25 mouse cellular contexts compared by ENCODE assay signal in genomic region chr7:80460199-80460598, GRCm38 (mm10). TPM values are rescaled to one million over a fixed set of nuclear protein-coding genes. Genes with fewer than 3 reads are reported as not detected.
A peak's percentile ranks its signal among the peaks of the same experiment; 100 is the strongest.
DNase-seq lines count a peak whose midpoint lies in the region; ATAC-seq and TF ChIP-seq lines count a peak whose summit lies in the region.
"Had no signal": no experiment of that assay in that cellular context is flagged by ENCODE, and none has a peak within 500 bp of the region (broad histone marks: within the 10 kb centered on the region; RNA-seq: fewer than 3 reads in every experiment).

No protein-coding gene starts in this region.

- no peaks in the 10 kb centered on the region for H3K79me2 ChIP-seq in liver, adult 2 months (ENCODE audit: control insufficient read depth, insufficient read depth, low read length)

- DNase-seq in heart, adult 11 months: peak; percentile 90
- DNase-seq in heart, postnatal 0 days (ENCODE audit: low spot score): no peak
- no peak for DNase-seq in heart, embryonic 10.5 days (ENCODE audit: low spot score)
- DNase-seq in kidney, adult 8-10 months: peak; percentile 18 to 39
- DNase-seq in kidney, adult 11 months: no peak
- peak; percentile 97 for DNase-seq in liver, adult 2 months (ENCODE audit: extremely low read depth, low read depth, low spot score)
- DNase-seq: adrenal gland, adult 8-10 months; adrenal gland, postnatal 25 days; cerebellum, adult 11-12 months; cerebellum, adult 8-10 months; cerebellum, postnatal 36 days; embryo, embryonic 11 days; gastrocnemius, postnatal 25 days had no signal

- no peak for TF ChIP-seq CTCF in heart, postnatal 0 days (IDR thresholded peaks at IDR 0.05; ENCODE audit: low read depth)
- no peak for TF ChIP-seq CTCF in liver, adult 2 months (IDR thresholded peaks at IDR 0.05; ENCODE audit: low read depth, low read length)

- TF ChIP-seq POLR2A in liver, adult 2 months (IDR thresholded peaks at IDR 0.05; ENCODE audit: extremely low read depth, insufficient read depth, low read length): 0 out of 2 replicates have a peak, but pooled peaks have one; percentile 36

- no peak overlapping the region for H3K4me3 ChIP-seq in heart, embryonic 12.5 days
- H3K4me3 ChIP-seq in heart, postnatal 0 days (ENCODE audit: low read depth, low read length): no peak overlapping the region
- H3K4me3 ChIP-seq in heart, embryonic 10.5 days: no peak overlapping the region
- H3K4me3 ChIP-seq in liver, adult 2 months (ENCODE audit: insufficient read depth, low read depth, low read length): no peak overlapping the region
- no peak overlapping the region for H3K4me3 ChIP-seq in liver, embryonic 12.5 days
- H3K4me3 ChIP-seq: embryonic facial prominence, embryonic 10.5 days; embryonic facial prominence, embryonic 13.5 days; erythroblast, embryonic 14.5 days; forebrain, embryonic 12.5 days; forebrain, embryonic 15.5 days; heart, embryonic 13.5 days had no signal

- no peak overlapping the region for H3K27ac ChIP-seq in heart, embryonic 12.5 days (ENCODE audit: poor library complexity, severe bottlenecking)
- 0 out of 2 replicates have a peak overlapping the region, but pooled peaks have one; percentile 7 for H3K27ac ChIP-seq in heart, postnatal 0 days (ENCODE audit: low read depth)
- H3K27ac ChIP-seq in heart, embryonic 10.5 days: no peak overlapping the region
- peak overlapping the region; percentile 79 for H3K27ac ChIP-seq in liver, adult 2 months (replicated peaks; ENCODE audit: insufficient read depth, low read depth, low read length)
- H3K27ac ChIP-seq in liver, embryonic 12.5 days: no peak overlapping the region
- H3K27ac ChIP-seq: embryonic facial prominence, embryonic 10.5 days; embryonic facial prominence, embryonic 13.5 days; forebrain, embryonic 12.5 days; forebrain, embryonic 15.5 days; heart, embryonic 13.5 days; hindbrain, embryonic 14.5 days; hindbrain, postnatal 0 days had no signal

- no peak overlapping the region for H3K9ac ChIP-seq in heart, embryonic 12.5 days
- no peak overlapping the region for H3K9ac ChIP-seq in heart, postnatal 0 days (replicated peaks; ENCODE audit: low read depth, low read length)
- H3K9ac ChIP-seq in liver, adult 2 months (ENCODE audit: low read depth, low read length): peak overlapping the region; percentile 55
- H3K9ac ChIP-seq in liver, embryonic 12.5 days: no peak overlapping the region
- H3K9ac ChIP-seq: embryonic facial prominence, embryonic 13.5 days; forebrain, embryonic 12.5 days; forebrain, embryonic 15.5 days; heart, embryonic 13.5 days; hindbrain, embryonic 14.5 days had no signal

- no peaks in the 10 kb centered on the region for H3K9me3 ChIP-seq in heart, embryonic 12.5 days (replicated peaks)
- no peaks in the 10 kb centered on the region for H3K9me3 ChIP-seq in heart, postnatal 0 days (replicated peaks; ENCODE audit: control insufficient read depth, low read length)
- no peaks in the 10 kb centered on the region for H3K9me3 ChIP-seq in heart, embryonic 10.5 days
- no peaks in the 10 kb centered on the region for H3K9me3 ChIP-seq in liver, embryonic 12.5 days (replicated peaks)
- H3K9me3 ChIP-seq: embryonic facial prominence, embryonic 10.5 days; embryonic facial prominence, embryonic 13.5 days; forebrain, embryonic 12.5 days; forebrain, embryonic 15.5 days; heart, embryonic 13.5 days had no signal

- no peak overlapping the region for H3K4me2 ChIP-seq in heart, embryonic 12.5 days
- H3K4me2 ChIP-seq in heart, postnatal 0 days (ENCODE audit: low read depth, low read length): no peak overlapping the region
- H3K4me2 ChIP-seq in liver, embryonic 12.5 days: no peak overlapping the region
- H3K4me2 ChIP-seq: embryonic facial prominence, embryonic 13.5 days; forebrain, embryonic 12.5 days; forebrain, embryonic 15.5 days; heart, embryonic 13.5 days; hindbrain, embryonic 14.5 days had no signal

- no peaks in the 10 kb centered on the region for H3K27me3 ChIP-seq in heart, embryonic 12.5 days (replicated peaks)
- H3K27me3 ChIP-seq in heart, postnatal 0 days (ENCODE audit: control insufficient read depth, insufficient read depth, low read length): no peaks in the 10 kb centered on the region
- H3K27me3 ChIP-seq in heart, embryonic 10.5 days (ENCODE audit: insufficient read depth, poor library complexity, severe bottlenecking): no peaks in the 10 kb centered on the region
- H3K27me3 ChIP-seq in liver, adult 2 months (ENCODE audit: control insufficient read depth, insufficient read depth, low read length): no peaks in the 10 kb centered on the region
- no peaks in the 10 kb centered on the region for H3K27me3 ChIP-seq in liver, embryonic 12.5 days (replicated peaks)
- H3K27me3 ChIP-seq: embryonic facial prominence, embryonic 13.5 days; forebrain, embryonic 12.5 days; forebrain, embryonic 15.5 days; heart, embryonic 13.5 days had no signal

- no peak for TF ChIP-seq EP300 in heart, postnatal 0 days (IDR thresholded peaks at IDR 0.05; ENCODE audit: low read depth)

- peaks cover 28% of the 10 kb centered on the region for H3K36me3 ChIP-seq in heart, embryonic 12.5 days
- H3K36me3 ChIP-seq in heart, postnatal 0 days (replicated peaks; ENCODE audit: control insufficient read depth, insufficient read depth, low read length): no peaks in the 10 kb centered on the region; the same call in 1 of the 2 replicates
- peaks cover 57% of the 10 kb centered on the region for H3K36me3 ChIP-seq in heart, embryonic 10.5 days
- H3K36me3 ChIP-seq in liver, adult 2 months (ENCODE audit: control insufficient read depth, insufficient read depth, low read length): no peaks in the 10 kb centered on the region
- H3K36me3 ChIP-seq in liver, embryonic 12.5 days: peaks cover 99% of the 10 kb centered on the region

- H3K4me1 ChIP-seq in heart, embryonic 12.5 days (replicated peaks): peaks cover 27% of the 10 kb centered on the region
- peaks cover 21% of the 10 kb centered on the region for H3K4me1 ChIP-seq in heart, postnatal 0 days (ENCODE audit: control insufficient read depth, insufficient read depth)
- H3K4me1 ChIP-seq in heart, embryonic 10.5 days: peaks cover 31% of the 10 kb centered on the region
- peaks cover 29% of the 10 kb centered on the region for H3K4me1 ChIP-seq in liver, adult 2 months (ENCODE audit: control insufficient read depth, insufficient read depth, low read length)
- peaks cover 8% of the 10 kb centered on the region; the same call in 1 of the 2 replicates for H3K4me1 ChIP-seq in liver, embryonic 12.5 days
- H3K4me1 ChIP-seq: embryonic facial prominence, embryonic 10.5 days; forebrain, embryonic 12.5 days had no signal

- 63% methylated on average over 5 of the region's 5 CpGs for WGBS in heart, embryonic 12.5 days
- 42% methylated on average over 5 of the region's 5 CpGs for WGBS in heart, postnatal 0 days
- WGBS in heart, embryonic 10.5 days: 67% methylated on average over 5 of the region's 5 CpGs
- 29% methylated on average over 5 of the region's 5 CpGs for WGBS in liver, adult 2 months
- WGBS in liver, embryonic 12.5 days (ENCODE audit: insufficient replicate concordance): 91% methylated on average over 5 of the region's 5 CpGs

- ATAC-seq in heart, embryonic 12.5 days (ENCODE audit: insufficient number of reproducible peaks, low FRiP score): no peak
- 0 out of 2 replicates have a peak, but pooled peaks have one; percentile 34 for ATAC-seq in heart, postnatal 0 days (ENCODE audit: insufficient read depth, low read depth)
- ATAC-seq in liver, embryonic 12.5 days: no peak
- ATAC-seq: activated CD4-positive, CD25-positive, alpha-beta regulatory T cell, adult 4 months; forebrain, embryonic 15.5 days; hindbrain, postnatal 0 days; inflammation-experienced regulatory T-cells, adult 6 months had no signal

RNA-seq across cellular contexts. Expression of gene Furin, which starts 55.0 kb away (rescaled TPM):
- polyA plus RNA-seq in heart, embryonic 12.5 days (2016; fragmentation: Nextera tagmentation; extraction: Ambion mirVana): 24.5 and 25.9 TPM in 2 replicates
- total RNA-seq in heart, postnatal 0 days (2014; rRNA removed; ENCODE audit: low replicate concordance): 67.6 and 79.0 TPM in 2 replicates
- 16.9 and 18.9 TPM in 2 replicates for polyA plus RNA-seq in heart, postnatal 0 days (2015; fragmentation: Nextera tagmentation; extraction: Ambion mirVana)
- 18.1 and 20.7 TPM in 2 replicates for polyA plus RNA-seq in heart, embryonic 10.5 days (2016; fragmentation: Nextera tagmentation; extraction: Ambion mirVana)
- 26.5 and 42.6 TPM in 2 replicates for total RNA-seq in liver, adult 2 months (2014; rRNA removed)
- polyA plus RNA-seq in liver, adult 2 months (2012; rRNA removed): 152 and 163 TPM in 2 replicates
- 5.6 and 5.9 TPM in 2 replicates for polyA plus RNA-seq in liver, embryonic 12.5 days (2016; fragmentation: Nextera tagmentation; extraction: Ambion mirVana)

Comparison
In these comparisons a context has a peak if more than half of its experiments do, and no peak if none do; other contexts are left out.
1. DNase-seq: peak in heart, adult 11 months (single experiment), kidney, adult 8-10 months (2 of 2) and liver, adult 2 months (single experiment); none in heart, postnatal 0 days (single experiment), heart, embryonic 10.5 days (single experiment) and kidney, adult 11 months (single experiment).
2. H3K27ac ChIP-seq: peak in heart, postnatal 0 days (single experiment) and liver, adult 2 months (single experiment); none in heart, embryonic 12.5 days (single experiment), heart, embryonic 10.5 days (single experiment) and liver, embryonic 12.5 days (single experiment).